Mouse (Mus musculus) testis, adult 2 months (tissue): ENCODE measurements around the gene Auts2.

Experiments
- CTCF ChIP-seq: fragments of 200-500 bp; IDR thresholded peaks from 2 replicates; pipeline ENCODE4 v1.5.1; 2012; ENCODE audit warnings: low read depth, mild to moderate bottlenecking, inconsistent platforms, low read length, moderate library complexity; ENCODE audit not compliant: control insufficient read depth, insufficient read depth, insufficient replicate concordance
- POLR2A ChIP-seq: fragments of 200-500 bp; IDR thresholded peaks from 2 replicates; pipeline ENCODE4 v1.6.1; 2012; ENCODE audit warnings: low read depth, mild to moderate bottlenecking, inconsistent platforms, low read length, moderate library complexity; ENCODE audit not compliant: control insufficient read depth

DNA sequence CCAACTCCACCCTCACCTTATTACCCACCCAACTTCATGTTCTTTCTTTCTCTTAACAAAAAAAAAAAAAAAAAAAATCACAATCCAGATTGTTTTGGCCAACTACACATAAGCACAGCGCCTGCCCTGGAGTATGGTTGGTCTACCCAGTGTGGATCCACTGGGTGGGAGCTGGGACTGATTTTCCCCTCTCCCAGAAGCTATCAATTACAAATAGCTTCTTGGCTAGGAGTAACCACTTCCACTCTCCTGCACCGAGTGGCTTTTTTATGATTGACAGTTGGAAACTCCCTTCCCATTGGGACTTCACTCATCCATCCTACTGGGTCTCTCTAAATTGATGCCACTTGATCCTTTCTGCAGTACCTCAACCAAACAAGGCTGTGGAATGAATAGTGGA lies 170.5 kb downstream of the Auts2 start:
- TF ChIP-seq CTCF, result no peak
- no peak for TF ChIP-seq POLR2A
